31 mouse cellular contexts compared by ENCODE assay signal in genomic region chr13:76174297-76174696, GRCm38 (mm10).
"Had no signal": no experiment of that assay in that cellular context is flagged by ENCODE, and none has a peak within 500 bp of the region (broad histone marks: within the 10 kb centered on the region; RNA-seq: fewer than 3 reads in every experiment).

No protein-coding gene starts in this region.

- H3K9me3 ChIP-seq: limb, embryonic 10.5 days; liver, embryonic 12.5 days; liver, embryonic 13.5 days; liver, embryonic 15.5 days; lung, embryonic 15.5 days; midbrain, embryonic 15.5 days had no signal

- H3K4me2 ChIP-seq: limb, embryonic 12.5 days; limb, embryonic 13.5 days; limb, embryonic 15.5 days; liver, embryonic 11.5 days; liver, embryonic 12.5 days; liver, embryonic 13.5 days; liver, embryonic 15.5 days; lung, embryonic 14.5 days; lung, embryonic 15.5 days; midbrain, embryonic 12.5 days; midbrain, embryonic 15.5 days; neural tube, embryonic 12.5 days; neural tube, embryonic 13.5 days had no signal

- H3K4me3 ChIP-seq: limb, embryonic 10.5 days; limb, embryonic 12.5 days; limb, embryonic 13.5 days; limb, embryonic 15.5 days; liver, embryonic 12.5 days; liver, embryonic 13.5 days; liver, embryonic 15.5 days; lung, embryonic 15.5 days; megakaryocyte, embryonic 14.5 days; midbrain, embryonic 10.5 days; midbrain, embryonic 12.5 days; midbrain, embryonic 15.5 days; myocyte; neural tube, embryonic 12.5 days; neural tube, embryonic 13.5 days had no signal

- H3K27me3 ChIP-seq: limb, embryonic 12.5 days; limb, embryonic 13.5 days; limb, embryonic 15.5 days; liver, embryonic 12.5 days; liver, embryonic 13.5 days; liver, embryonic 15.5 days; lung, embryonic 15.5 days; megakaryocyte, embryonic 14.5 days; midbrain, embryonic 12.5 days; midbrain, embryonic 15.5 days; neural tube, embryonic 12.5 days; neural tube, embryonic 13.5 days had no signal

- ATAC-seq: liver, embryonic 12.5 days; liver, postnatal 0 days; lung, postnatal 0 days; midbrain, embryonic 15.5 days; midbrain, embryonic 16.5 days had no signal

- H3K9ac ChIP-seq: limb, embryonic 12.5 days; limb, embryonic 13.5 days; limb, embryonic 15.5 days; liver, embryonic 12.5 days; liver, embryonic 13.5 days; liver, embryonic 14.5 days; liver, embryonic 15.5 days; liver, postnatal 0 days; lung, embryonic 14.5 days; lung, embryonic 15.5 days; midbrain, embryonic 12.5 days; midbrain, embryonic 15.5 days; neural tube, embryonic 12.5 days; neural tube, embryonic 13.5 days had no signal

- H3K27ac ChIP-seq: limb, embryonic 10.5 days; limb, embryonic 12.5 days; limb, embryonic 13.5 days; limb, embryonic 15.5 days; liver, embryonic 12.5 days; liver, embryonic 13.5 days; liver, embryonic 14.5 days; liver, embryonic 15.5 days; lung, embryonic 15.5 days; macrophage; midbrain, embryonic 10.5 days; midbrain, embryonic 12.5 days; midbrain, embryonic 15.5 days; neural tube, embryonic 12.5 days; neural tube, embryonic 13.5 days had no signal

- H3K4me1 ChIP-seq: limb, embryonic 10.5 days; limb, embryonic 12.5 days; limb, embryonic 13.5 days; limb, embryonic 15.5 days; liver, embryonic 12.5 days; liver, embryonic 13.5 days; liver, embryonic 15.5 days; lung, embryonic 15.5 days; megakaryocyte, embryonic 14.5 days; midbrain, embryonic 10.5 days; midbrain, embryonic 12.5 days; midbrain, embryonic 15.5 days; neural tube, embryonic 12.5 days; neural tube, embryonic 13.5 days had no signal

- DNase-seq: left cerebral cortex, postnatal 4 days; liver; liver, embryonic 13.5 days; liver, postnatal 0 days; lung, adult 18-20 months; lung, adult 2 months; lung, embryonic 14.5 days; lung, postnatal 10 days; lung, postnatal 14 days; lung, postnatal 36 days; lung, postnatal 4 days; midbrain, embryonic 14.5 days had no signal
